Mouse (Mus musculus): Measurements from ENCODE around the gene Klra4.
"Not testable (repeated sequence)": the region's sequence is repeated elsewhere in the genome, so short reads cannot be mapped to it uniquely, and the experiment has no call there.

Klra4 gene

DNA sequence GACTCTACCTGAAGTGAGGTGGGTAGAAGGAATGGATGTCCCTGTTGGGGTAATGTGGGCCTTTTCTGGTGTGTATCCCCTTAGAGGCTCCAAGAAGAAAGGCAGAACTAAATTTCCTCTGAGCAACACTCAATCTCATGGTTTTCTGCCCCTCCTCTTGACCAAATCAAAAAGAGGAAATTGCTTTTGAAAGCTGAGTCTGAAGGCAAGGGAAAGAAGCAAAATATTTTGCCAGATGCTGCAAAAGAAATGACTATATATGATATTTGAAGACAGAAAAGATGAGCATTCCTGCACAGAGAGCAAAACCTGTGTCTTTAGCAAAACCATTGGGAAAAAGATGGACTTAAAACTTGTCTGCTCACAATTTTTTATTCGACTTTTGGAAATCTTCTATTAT is at the start of gene Klra4:
TSS of gene Klra4 (minus strand) at position 101 of the 400 bp plus-strand sequence.
- not testable (repeated sequence) for DNase-seq (ENCODE audit: low spot score in 2 of 2)

GRCm38 (mm10) chr6:130110485-130110884 is 43.4 kb upstream of the Klra4 start:
- no peak for DNase-seq (ENCODE audit: low spot score in 2 of 2)

DNA sequence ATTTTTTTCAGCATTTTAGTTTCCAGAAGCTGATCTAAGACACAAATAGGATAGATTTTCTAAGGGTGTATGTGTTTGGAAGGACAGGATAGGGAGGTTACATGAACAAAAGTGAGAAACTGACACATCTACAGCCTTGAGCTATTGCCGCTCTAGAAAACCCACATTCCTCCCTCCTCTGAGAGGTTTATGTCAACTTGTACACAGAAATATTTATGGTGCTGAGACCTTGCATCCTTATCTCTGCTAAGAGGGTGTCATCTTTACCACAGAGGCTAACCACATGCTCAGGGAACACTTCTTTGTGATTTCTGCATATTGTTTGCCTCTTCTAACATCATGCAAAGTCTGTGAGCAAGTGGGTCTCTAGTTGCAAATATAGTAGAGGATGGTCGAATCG is 35.7 kb upstream of the Klra4 start:
- DNase-seq (ENCODE audit: low spot score in 2 of 2) = not testable (repeated sequence)

DNA sequence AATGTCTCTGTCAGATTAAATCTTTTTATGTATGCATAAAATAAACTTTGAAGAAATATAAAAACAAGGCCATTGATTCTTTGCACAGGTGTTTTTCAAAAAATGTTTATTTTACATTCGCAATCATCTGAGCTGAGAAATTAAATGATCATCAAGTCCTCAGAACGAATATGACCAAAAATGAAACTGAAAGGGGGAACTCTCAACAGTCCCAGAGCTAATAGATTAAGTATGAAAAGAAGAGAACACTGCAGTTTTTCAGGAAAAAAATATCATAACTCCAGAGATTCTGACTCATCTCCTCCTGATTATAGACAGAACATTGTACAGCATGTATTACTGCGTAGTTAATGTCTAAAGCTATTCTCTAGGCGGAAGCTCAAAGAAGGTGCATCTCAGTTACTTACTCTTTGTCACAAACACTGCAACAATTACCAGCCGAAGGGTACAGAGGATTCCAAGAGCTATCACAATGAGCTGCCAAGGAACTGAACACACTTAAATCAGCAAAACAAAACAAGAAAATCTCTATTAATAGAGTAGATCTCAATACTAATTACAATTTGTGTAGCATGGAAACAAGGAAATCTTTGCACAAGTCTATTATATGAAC is 25.4 kb upstream of the Klra4 start:
- no peak for DNase-seq (ENCODE audit: low spot score in 2 of 2)

- DNase-seq (ENCODE audit: low spot score in 2 of 2) = no peak
These were observed 1.9 kb downstream of the Klra4 start for GRCm38 (mm10) chr6:130065196-130065595.

- DNase-seq (ENCODE audit: low spot score in 2 of 2) = not testable (repeated sequence)
These were observed 31.9 kb downstream of the Klra4 start for GRCm38 (mm10) chr6:130035146-130035545.

DNA sequence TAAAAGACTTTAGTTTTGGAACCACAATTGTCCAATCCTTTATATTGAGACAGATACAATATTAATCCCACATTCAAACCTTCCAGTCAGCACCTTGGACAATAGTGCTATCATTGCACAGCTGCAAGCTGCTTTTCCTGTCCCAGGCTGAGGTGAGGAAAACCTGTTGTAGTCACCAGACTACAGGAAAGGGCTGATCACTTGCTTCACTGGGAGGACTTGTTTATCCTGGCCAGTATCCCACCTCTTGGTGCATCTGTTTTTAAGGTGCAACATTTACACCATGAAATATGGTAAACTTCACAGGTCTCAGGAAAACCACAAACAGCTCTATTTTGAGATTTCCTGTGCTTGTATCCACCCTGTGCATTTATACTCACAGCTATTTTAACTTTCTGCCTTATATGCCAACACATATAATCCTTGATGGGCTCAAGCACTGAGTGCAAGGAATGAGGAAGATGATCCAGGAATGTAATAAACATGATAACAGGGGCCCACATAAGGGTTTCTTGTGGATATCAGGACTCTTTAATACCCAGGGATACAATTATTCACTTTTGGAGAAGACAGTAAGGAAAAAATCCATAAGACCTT is 35.5 kb downstream of the Klra4 start:
- DNase-seq (ENCODE audit: low spot score in 2 of 2) = not testable (repeated sequence)

GRCm38 (mm10) chr6:130026854-130027253 is 40.2 kb downstream of the Klra4 start, which contains the start of gene Klra6:
Gene Klra6 (minus strand): TSS chr6:130026954.
- no peak for DNase-seq (ENCODE audit: low spot score in 2 of 2)

Data from frontal cortex, postnatal 14 days (tissue).